Mouse (Mus musculus) intestine, embryonic 14.5 days (tissue): ENCODE results near the gene Tmem252. TPM values are rescaled to one million over a fixed set of nuclear protein-coding genes. Genes with fewer than 3 reads are reported as not detected.

Experiments
- ATAC-seq: fragments of 200-750 bp; cut with Nextera tagmentation; replicated peaks from 2 replicates; pipeline ENCODE4 v1.8.0; 2017; ENCODE audit warnings: low read depth, moderate number of reproducible peaks, moderate TSS enrichment, moderate library complexity; ENCODE audit not compliant: low FRiP score, low TSS enrichment
- DNase-seq: peaks from one replicate; pipeline ENCODE4 v3.0.0-alpha.2; 2018; ENCODE audit warnings: low spot score
- H3K27ac ChIP-seq: fragments of 300-500 bp; sonication (generic); 2 replicates; pipeline ENCODE4 v1.5.1; 2014; ENCODE audit warnings: low read depth, mild to moderate bottlenecking, control low read depth
- H3K27me3 ChIP-seq: fragments of 300-500 bp; sonication (generic); replicated peaks from 2 replicates; pipeline ENCODE4 v1.6.1; 2014; ENCODE audit warnings: low read length, control low read depth; ENCODE audit not compliant: control insufficient read depth, insufficient read depth
- H3K36me3 ChIP-seq: fragments of 300-500 bp; sonication (generic); 2 replicates; pipeline ENCODE4 v1.6.1; 2014; ENCODE audit warnings: low read length, control low read depth; ENCODE audit not compliant: control insufficient read depth, insufficient read depth
- H3K4me1 ChIP-seq: fragments of 300-500 bp; sonication (generic); replicated peaks from 2 replicates; pipeline ENCODE4 v1.6.1; 2014; ENCODE audit warnings: low read length, control low read depth, mixed read lengths; ENCODE audit not compliant: control insufficient read depth, insufficient read depth
- H3K4me2 ChIP-seq: fragments of 300-500 bp; sonication (generic); 2 replicates; pipeline ENCODE4 v1.6.1; 2014; ENCODE audit warnings: low read length
- H3K4me3 ChIP-seq: fragments of 300-500 bp; sonication (generic); 2 replicates; pipeline ENCODE4 v1.5.1; 2014; ENCODE audit warnings: low read depth, low read length, control low read depth, mixed read lengths
- H3K9ac ChIP-seq: fragments of 300-500 bp; sonication (generic); 2 replicates; pipeline ENCODE4 v1.6.1; 2014; ENCODE audit warnings: mild to moderate bottlenecking, low read length
- H3K9me3 ChIP-seq: fragments of 300-500 bp; sonication (generic); 2 replicates; pipeline ENCODE4 v1.6.1; 2016; ENCODE audit warnings: low read length, control low read depth; ENCODE audit not compliant: control insufficient read depth
- WGBS: fragments of 180-500 bp; shearing (Covaris S2); extraction: QIAGEN DNeasy Blood & Tissue Kit; methylation state at CpG from one replicate; pipeline ENCODE4 v1.1.7; 2014; 5-methylcytosine and 5-hydroxymethylcytosine counted together
- polyA plus RNA-seq: library from polyadenylated mRNA; unstranded; fragments of >200 nt; fragmentation: Nextera tagmentation; extraction: Ambion mirVana; gene quantifications from 2 replicates; pipeline ENCODE4 v1.2.1, GENCODE M21; 2014

Gene Tmem252
- polyA plus RNA-seq, 1 experiment from 2014 or later = 8.7 TPM

DNA sequence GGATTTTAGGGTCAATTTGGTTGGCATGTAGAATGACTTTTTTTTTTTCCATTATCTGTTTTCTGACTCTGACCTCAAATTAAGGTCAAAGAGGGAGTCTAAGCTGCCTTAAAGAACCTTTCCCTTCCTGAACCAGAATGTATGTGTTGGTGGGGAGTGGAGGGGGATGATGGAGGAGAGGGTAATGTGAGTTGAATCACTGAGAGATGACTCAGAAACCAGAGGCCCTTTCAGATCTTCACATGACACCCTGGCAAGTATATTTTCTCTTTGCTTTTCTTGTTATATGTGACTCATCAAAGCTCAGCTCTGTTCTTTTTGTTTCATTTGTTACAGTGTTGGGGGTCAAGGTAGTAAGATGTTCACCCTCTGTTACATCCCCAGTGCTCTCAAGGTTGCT, 46.6 kb downstream of the Tmem252 start:
- no peak for DNase-seq
- no peak overlapping the region for H3K4me3 ChIP-seq
- no peak overlapping the region for H3K9ac ChIP-seq
- H3K9me3 ChIP-seq = 0 out of 2 replicates have a peak, but pooled peaks cover 6% of the 10 kb centered on the region
- H3K36me3 ChIP-seq = peaks cover 25% of the 10 kb centered on the region; the same call in 1 of the 2 replicates
- H3K4me1 ChIP-seq = no peaks in the 10 kb centered on the region
- no peak overlapping the region for H3K27ac ChIP-seq
- ATAC-seq = no peak
- no peaks in the 10 kb centered on the region for H3K27me3 ChIP-seq
- no peak overlapping the region for H3K4me2 ChIP-seq

- peaks cover 28% of the 10 kb centered on the region; the same call in 1 of the 2 replicates for H3K36me3 ChIP-seq
- DNase-seq (no peak), ATAC-seq (no peak)
- no peaks in the 10 kb centered on the region for H3K27me3 ChIP-seq
- H3K4me1 ChIP-seq = no peaks in the 10 kb centered on the region
- H3K4me2 ChIP-seq = no peak overlapping the region
- H3K27ac ChIP-seq = no peak overlapping the region
- H3K9ac ChIP-seq = no peak overlapping the region
- H3K4me3 ChIP-seq = no peak overlapping the region
- H3K9me3 ChIP-seq = no peaks in the 10 kb centered on the region
- WGBS = 85% methylated on average over 10 of the region's 10 CpGs
Observed at GRCm38 (mm10) chr19:24724362-24724761, 50.6 kb downstream of the Tmem252 start.

DNA sequence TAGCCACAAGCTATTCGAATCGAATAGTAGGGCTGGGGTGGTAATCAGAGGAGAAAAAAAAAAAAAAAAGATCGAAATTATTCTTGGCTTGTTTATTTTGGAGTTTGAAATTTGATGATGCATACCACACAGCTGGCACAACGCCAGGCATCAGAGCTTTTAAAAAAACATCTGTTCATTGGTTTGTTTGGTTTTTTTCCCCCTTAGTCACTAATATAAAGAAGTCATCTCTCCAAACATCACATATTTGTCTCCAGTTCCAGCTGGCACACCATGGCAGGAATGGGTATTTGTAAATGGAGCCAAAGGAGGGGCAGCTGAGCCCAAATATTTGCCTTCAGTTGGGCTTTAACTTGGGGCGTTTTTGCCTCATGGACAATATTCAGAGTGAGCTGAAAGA, 56.9 kb downstream of the Tmem252 start:
- Histone ChIP-seq H3K9me3 (no peaks in the 10 kb centered on the region), H3K4me1 (0 out of 2 replicates have a peak, but pooled peaks cover 10% of the 10 kb centered on the region), H3K4me2 (no peak overlapping the region), H3K36me3 (peaks cover 6% of the 10 kb centered on the region; the same call in 1 of the 2 replicates), H3K9ac (no peak overlapping the region), H3K4me3 (no peak overlapping the region), H3K27ac (no peak overlapping the region), H3K27me3 (no peaks in the 10 kb centered on the region)
- no peak for DNase-seq
- 52% methylated on average over 5 of the region's 5 CpGs for WGBS
- no peak for ATAC-seq

Other genes with a start within 250 kb of the Tmem252 start
- 43.6 and 48.9 TPM in 2 replicates for gene Fam122a, start 196.7 kb upstream of the Tmem252 start, polyA plus RNA-seq
- gene Pip5k1b, start 118.1 kb upstream of the Tmem252 start, polyA plus RNA-seq = 12.4 and 12.6 TPM in 2 replicates
- gene Pgm5, start 187.8 kb downstream of the Tmem252 start, polyA plus RNA-seq = 8.8 and 10.0 TPM in 2 replicates
- gene Gm10053, start 201.7 kb downstream of the Tmem252 start, polyA plus RNA-seq = 280 and 300 TPM in 2 replicates
- gene Foxd4, start 227.2 kb downstream of the Tmem252 start, polyA plus RNA-seq = not detected in 2 replicates